Comparison of ENCODE assay signal across 8 mouse cellular contexts in the genomic region with DNA sequence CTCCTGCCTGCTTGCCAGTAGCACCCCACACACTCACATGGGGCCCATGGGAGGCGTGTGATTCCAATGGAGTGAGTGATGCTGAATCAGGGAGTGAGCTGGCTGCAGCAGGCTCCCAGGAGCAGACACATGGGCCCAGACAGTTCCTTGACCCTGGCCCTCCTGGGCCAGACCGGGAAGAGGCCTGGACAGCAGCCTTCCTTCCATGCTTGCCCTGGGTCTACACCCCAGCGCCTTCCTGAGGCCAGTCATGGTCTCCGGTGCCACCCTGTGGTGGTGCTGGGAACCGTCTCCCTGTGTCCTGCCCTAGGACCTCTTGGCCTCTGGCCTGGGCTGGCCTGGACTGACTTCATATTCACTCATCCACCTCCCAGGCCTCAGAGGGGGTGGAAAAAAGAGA. TPM values are rescaled to one million over a fixed set of nuclear protein-coding genes. Genes with fewer than 3 reads are reported as not detected.
DNase-seq lines count a peak whose midpoint lies in the region; ATAC-seq and TF ChIP-seq lines count a peak whose summit lies in the region.

No protein-coding gene starts in this region.

- H3K4me2 ChIP-seq in kidney, embryonic 15.5 days = no peak overlapping the region
- no peak overlapping the region for H3K4me2 ChIP-seq in liver, embryonic 14.5 days (ENCODE audit: low read depth)

- DNase-seq in A20 (ENCODE audit: low read depth, low spot score) = peak; percentile 31
- peak; percentile 75 to 81 for DNase-seq in adrenal gland, adult 18-20 months (ENCODE audit: low spot score in 2 of 2)
- peak; percentile 75 for DNase-seq in embryo, embryonic 11 days
- DNase-seq in heart, adult 8-10 months (ENCODE audit: low spot score) = peak; percentile 76
- no peak for DNase-seq in liver, embryonic 14.5 days (ENCODE audit: low read depth in 3 of 3, low spot score in 3 of 3)
- DNase-seq in urinary bladder, postnatal 14 days (ENCODE audit: low spot score) = peak; percentile 76

- H3K4me1 ChIP-seq in kidney, embryonic 15.5 days = peaks cover 20% of the 10 kb centered on the region
- no peaks in the 10 kb centered on the region for H3K4me1 ChIP-seq in liver, embryonic 14.5 days (replicated peaks; ENCODE audit: control insufficient read depth in 2 of 2, insufficient read depth in 2 of 2, low read length in 1 of 2)
- H3K4me1 ChIP-seq in olfactory bulb, adult 2 months (ENCODE audit: control insufficient read depth, insufficient read depth, low read length) = peaks cover 15% of the 10 kb centered on the region

- TF ChIP-seq EP300 in liver, embryonic 14.5 days (IDR thresholded peaks at IDR 0.05; ENCODE audit: low read depth) = no peak

- no peaks in the 10 kb centered on the region for H3K9me3 ChIP-seq in kidney, embryonic 15.5 days (replicated peaks)
- H3K9me3 ChIP-seq in liver, embryonic 14.5 days (ENCODE audit: control insufficient read depth, low read length) = no peaks in the 10 kb centered on the region

- no peak for TF ChIP-seq POLR2A in olfactory bulb, adult 2 months (IDR thresholded peaks at IDR 0.05; ENCODE audit: insufficient read depth, low read depth, low read length)

- peak; percentile 85 for TF ChIP-seq CTCF in liver, embryonic 14.5 days (IDR thresholded peaks at IDR 0.05; ENCODE audit: low read depth)
- peak; percentile 67; the same call in 1 of the 2 replicates for TF ChIP-seq CTCF in olfactory bulb, adult 2 months (IDR thresholded peaks at IDR 0.05; ENCODE audit: insufficient read depth, low read depth, low read length)

- no peak overlapping the region for H3K27ac ChIP-seq in kidney, embryonic 15.5 days
- no peak overlapping the region for H3K27ac ChIP-seq in liver, embryonic 14.5 days
- no peak overlapping the region for H3K27ac ChIP-seq in olfactory bulb, adult 2 months (ENCODE audit: insufficient read depth, low read depth, low read length)

- H3K27me3 ChIP-seq in kidney, embryonic 15.5 days = peaks cover 3% of the 10 kb centered on the region; the same call in 1 of the 2 replicates
- H3K27me3 ChIP-seq in liver, embryonic 14.5 days (ENCODE audit: control insufficient read depth, insufficient read depth, low read length) = no peaks in the 10 kb centered on the region

- H3K36me3 ChIP-seq in kidney, embryonic 15.5 days = peaks cover 4% of the 10 kb centered on the region
- H3K36me3 ChIP-seq in liver, embryonic 14.5 days (replicated peaks; ENCODE audit: control insufficient read depth, insufficient read depth, low read depth) = no peaks in the 10 kb centered on the region

- H3K4me3 ChIP-seq in kidney, embryonic 15.5 days (replicated peaks) = no peak overlapping the region
- H3K4me3 ChIP-seq in liver, embryonic 14.5 days (ENCODE audit: insufficient read depth in 1 of 2, low read depth in 2 of 2, low read length in 2 of 2) = no peak overlapping the region
- H3K4me3 ChIP-seq in olfactory bulb, adult 2 months (ENCODE audit: insufficient read depth, low read depth, low read length) = no peak overlapping the region

- WGBS in kidney, embryonic 15.5 days = 38% methylated on average over 5 of the region's 5 CpGs
- 27% methylated on average over 5 of the region's 5 CpGs for WGBS in liver, embryonic 14.5 days (ENCODE audit: insufficient replicate concordance)
- WGBS in olfactory bulb, adult 2 months = 63% methylated on average over 5 of the region's 5 CpGs

- ATAC-seq in kidney, embryonic 15.5 days (replicated peaks; ENCODE audit: low FRiP score) = peak; percentile 81
- no peak for ATAC-seq in liver, embryonic 14.5 days (ENCODE audit: insufficient read depth)

- no peak overlapping the region for H3K9ac ChIP-seq in kidney, embryonic 15.5 days
- H3K9ac ChIP-seq in liver, embryonic 14.5 days (replicated peaks) = no peak overlapping the region

RNA-seq across cellular contexts. Expression of a gene that starts 58.1 kb away (rescaled TPM):
- total RNA-seq in adrenal gland, adult 18-20 months (2021) = 10 to 100 TPM; 25.8 to 27.4 TPM
- total RNA-seq in heart, adult 8-10 months (2022) = 1 to 10 TPM; 1.6 to 3.5 (median 2.2) TPM
- polyA plus RNA-seq in kidney, embryonic 15.5 days (2015; fragmentation: Nextera tagmentation; extraction: Ambion mirVana) = 4.1 and 4.9 TPM in 2 replicates
- 1.2 and 1.5 TPM in 2 replicates for polyA plus RNA-seq in liver, embryonic 14.5 days (2012; rRNA removed)
- 1.1 and 1.5 TPM in 2 replicates for polyA plus RNA-seq in liver, embryonic 14.5 days (2014; fragmentation: Nextera tagmentation; extraction: Ambion mirVana)
- not detected in 2 replicates for polyA plus RNA-seq in olfactory bulb, adult 2 months (2012; ENCODE audit: insufficient read depth, insufficient read length, low replicate concordance, missing spikeins)

Comparison
In these comparisons a context has a peak if more than half of its experiments do, and no peak if none do; other contexts are left out.
1. DNase-seq: peak in A20 (single experiment), adrenal gland, adult 18-20 months (2 of 2), embryo, embryonic 11 days (single experiment), heart, adult 8-10 months (single experiment) and urinary bladder, postnatal 14 days (single experiment); none in liver, embryonic 14.5 days (0 of 3).